Mouse (Mus musculus): Measurements from ENCODE around the gene Ap2b1.

GRCm38 (mm10) chr11:83292251-83292587 is 6.6 kb upstream of the Ap2b1 start:
- no peak for TF ChIP-seq CTCF (IDR thresholded peaks at IDR 0.05; ENCODE audit: borderline replicate concordance, control insufficient read depth, extremely low read depth, insufficient read depth, low read length, poor library complexity)
- no peak for TF ChIP-seq POLR2A (IDR thresholded peaks at IDR 0.05; ENCODE audit: control insufficient read depth, extremely low read depth, insufficient read depth, low read length, poor library complexity)

Measured in thymus, adult 2 months (tissue).